ENCODE assay signal across 8 mouse cellular contexts in the genomic region with DNA sequence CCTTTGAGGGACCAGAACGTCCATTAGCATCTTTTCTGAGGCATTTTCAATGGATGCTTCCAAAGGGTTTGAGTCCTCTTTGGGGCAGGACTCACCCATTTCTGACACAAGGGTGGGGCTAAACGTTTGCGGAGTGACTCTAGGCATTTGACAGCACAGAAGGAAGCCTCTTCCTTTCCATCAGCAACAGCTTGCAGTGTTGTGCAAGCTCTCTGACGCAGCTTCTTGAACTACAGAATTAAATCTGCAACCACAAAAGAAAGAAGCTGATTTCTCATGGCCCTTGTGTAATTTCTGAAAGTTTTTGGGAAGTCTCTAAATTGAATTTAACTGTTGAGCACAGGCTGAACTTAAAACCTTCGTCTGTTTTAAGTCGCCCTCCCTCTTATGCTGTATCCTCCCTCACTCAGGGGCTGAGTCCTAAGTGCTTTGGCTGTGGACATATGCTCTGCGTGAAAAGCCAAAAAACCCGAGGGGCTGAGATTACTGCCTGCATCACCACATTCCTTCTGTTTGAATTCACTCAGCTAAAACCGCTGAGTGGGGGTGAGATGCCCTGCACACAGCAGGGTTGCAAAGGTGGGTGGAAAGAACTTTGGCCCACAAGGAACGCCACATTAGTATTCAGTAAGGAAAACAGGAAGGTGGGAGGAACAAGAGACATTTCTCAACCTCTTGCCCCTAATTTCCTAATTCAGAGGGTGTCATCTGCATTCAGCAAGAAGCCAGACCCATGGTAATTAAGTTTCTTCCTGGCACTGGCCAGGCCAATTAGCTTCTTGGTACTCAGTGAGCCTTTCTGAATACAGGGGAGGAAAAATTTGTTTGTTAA.
DNase-seq lines count a peak whose midpoint lies in the region; TF ChIP-seq lines count a peak whose summit lies in the region.

No protein-coding gene starts in this region.

- peak; percentile 20 to 28 for DNase-seq in cerebellum, adult 2 months
- no peak for DNase-seq in cerebellum, adult 18-20 months
- peak; percentile 2 for DNase-seq in ovary, postnatal 14 days (ENCODE audit: low spot score)
- no peak for DNase-seq in ovary, postnatal 36 days (ENCODE audit: low spot score)
- DNase-seq in heart, postnatal 4 days = peak; percentile 30
- peak; percentile 75 for DNase-seq in lung, postnatal 25 days (ENCODE audit: low spot score)
- DNase-seq in testis, postnatal 10 days (ENCODE audit: low spot score) = no peak
- DNase-seq in left cerebral cortex, postnatal 14 days (ENCODE audit: low spot score in 2 of 2) = no peak

- no peak overlapping the region for H3K4me3 ChIP-seq in cerebellum, adult 2 months (replicated peaks; ENCODE audit: insufficient read depth, low read depth, low read length)

- no peak for TF ChIP-seq CTCF in cerebellum, adult 2 months (IDR thresholded peaks at IDR 0.05; ENCODE audit: borderline replicate concordance, insufficient read depth, low read depth, low read length)

- 29% methylated on average over 10 of the region's 10 CpGs for WGBS in cerebellum, adult 2 months

- intact Hi-C loops in left cerebral cortex, postnatal 14 days (cut with DNase I) = no loop called here

- H3K27me3 ChIP-seq in cerebellum, adult 2 months (ENCODE audit: control insufficient read depth, insufficient read depth, low read length) = no peaks in the 10 kb centered on the region

- H3K4me1 ChIP-seq in cerebellum, adult 2 months (ENCODE audit: control insufficient read depth, insufficient read depth, low read length) = peaks cover 21% of the 10 kb centered on the region; the same call in 1 of the 2 replicates

- TF ChIP-seq POLR2A in cerebellum, adult 2 months (IDR thresholded peaks at IDR 0.05; ENCODE audit: borderline replicate concordance, insufficient read depth, low read length) = no peak

- no peak overlapping the region for H3K27ac ChIP-seq in cerebellum, adult 2 months (ENCODE audit: insufficient read depth, low read length)

Comparison
In these comparisons a context has a peak if more than half of its experiments do, and no peak if none do; other contexts are left out.
1. DNase-seq: peak in cerebellum, adult 2 months (2 of 2), ovary, postnatal 14 days (single experiment), heart, postnatal 4 days (single experiment) and lung, postnatal 25 days (single experiment); none in cerebellum, adult 18-20 months (0 of 2), ovary, postnatal 36 days (single experiment), testis, postnatal 10 days (single experiment) and left cerebral cortex, postnatal 14 days (0 of 2).